Mouse (Mus musculus) intestine, embryonic 15.5 days (tissue): ENCODE measurements around the gene Dync1h1. TPM values are rescaled to one million over a fixed set of nuclear protein-coding genes. Genes with fewer than 3 reads are reported as not detected.
"Not testable (repeated sequence)": the region's sequence is repeated elsewhere in the genome, so short reads cannot be mapped to it uniquely, and the experiment has no call there.

Source experiments
- ATAC-seq: fragments of 200-750 bp; cut with Nextera tagmentation; 2 replicates; pipeline ENCODE4 v1.8.0; 2017; ENCODE audit warnings: moderate TSS enrichment, moderate library complexity
- H3K27ac ChIP-seq: fragments of 300-500 bp; sonication (generic); 2 replicates; pipeline ENCODE4 v1.5.1; 2015; ENCODE audit warnings: mild to moderate bottlenecking, inconsistent platforms
- H3K27me3 ChIP-seq: fragments of 300-500 bp; sonication (generic); replicated peaks from 2 replicates; pipeline ENCODE4 v1.6.1; 2015; ENCODE audit warnings: inconsistent platforms
- H3K36me3 ChIP-seq: fragments of 300-500 bp; sonication (generic); 2 replicates; pipeline ENCODE4 v1.6.1; 2015; ENCODE audit warnings: inconsistent platforms
- H3K4me1 ChIP-seq: fragments of 300-500 bp; sonication (generic); replicated peaks from 2 replicates; pipeline ENCODE4 v1.6.1; 2015; ENCODE audit warnings: inconsistent platforms
- H3K4me2 ChIP-seq: fragments of 300-500 bp; sonication (generic); replicated peaks from 2 replicates; pipeline ENCODE4 v1.6.1; 2015; ENCODE audit warnings: mild to moderate bottlenecking, inconsistent platforms
- H3K4me3 ChIP-seq: fragments of 300-500 bp; sonication (generic); replicated peaks from 2 replicates; pipeline ENCODE4 v1.5.1; 2015; ENCODE audit warnings: inconsistent platforms
- H3K9ac ChIP-seq: fragments of 300-500 bp; sonication (generic); 2 replicates; pipeline ENCODE4 v1.6.1; 2015; ENCODE audit warnings: inconsistent platforms
- H3K9me3 ChIP-seq: fragments of 300-500 bp; sonication (generic); 2 replicates; pipeline ENCODE4 v1.6.1; 2016; ENCODE audit warnings: inconsistent platforms
- WGBS: fragments of 180-500 bp; shearing (Covaris S2); methylation state at CpG from one replicate; pipeline ENCODE4 v1.1.7; 2015; 5-methylcytosine and 5-hydroxymethylcytosine counted together
- polyA plus RNA-seq: library from polyadenylated mRNA; unstranded; fragments of >200 nt; fragmentation: Nextera tagmentation; extraction: Ambion mirVana; gene quantifications from 2 replicates; pipeline ENCODE4 v1.2.1, GENCODE M21; 2015

Gene Dync1h1
- polyA plus RNA-seq, 1 experiment from 2014 or later, result 35.7 TPM

DNA sequence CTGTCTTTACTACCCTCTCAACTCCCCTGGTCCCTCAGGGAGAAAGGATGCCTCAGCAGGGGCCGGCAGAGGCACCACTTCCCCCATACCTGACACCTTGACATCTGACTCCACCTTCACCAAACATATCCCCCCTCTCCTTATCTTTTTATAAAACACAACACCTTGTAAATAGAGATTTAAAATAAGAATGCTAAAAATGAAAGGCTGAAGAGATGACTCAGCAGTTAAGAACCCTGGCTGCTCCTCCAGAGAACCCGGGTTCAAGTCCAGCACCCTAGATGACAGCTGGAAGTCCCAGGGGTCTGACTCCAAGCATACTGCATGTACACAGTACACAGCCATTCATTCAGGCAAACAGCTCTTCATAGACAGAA, 97.9 kb downstream of the Dync1h1 start:
- H3K27ac ChIP-seq, result no peak overlapping the region
- peaks cover 11% of the 10 kb centered on the region; the same call in 1 of the 2 replicates for H3K4me1 ChIP-seq
- no peaks in the 10 kb centered on the region for H3K9me3 ChIP-seq
- H3K4me2 ChIP-seq, result no peak overlapping the region
- no peak overlapping the region for H3K9ac ChIP-seq
- WGBS, result 46% methylated on average over 2 of the region's 2 CpGs
- no peak for ATAC-seq
- no peaks in the 10 kb centered on the region for H3K27me3 ChIP-seq
- H3K4me3 ChIP-seq, result no peak overlapping the region
- peaks cover 4% of the 10 kb centered on the region; the same call in 1 of the 2 replicates for H3K36me3 ChIP-seq

DNA sequence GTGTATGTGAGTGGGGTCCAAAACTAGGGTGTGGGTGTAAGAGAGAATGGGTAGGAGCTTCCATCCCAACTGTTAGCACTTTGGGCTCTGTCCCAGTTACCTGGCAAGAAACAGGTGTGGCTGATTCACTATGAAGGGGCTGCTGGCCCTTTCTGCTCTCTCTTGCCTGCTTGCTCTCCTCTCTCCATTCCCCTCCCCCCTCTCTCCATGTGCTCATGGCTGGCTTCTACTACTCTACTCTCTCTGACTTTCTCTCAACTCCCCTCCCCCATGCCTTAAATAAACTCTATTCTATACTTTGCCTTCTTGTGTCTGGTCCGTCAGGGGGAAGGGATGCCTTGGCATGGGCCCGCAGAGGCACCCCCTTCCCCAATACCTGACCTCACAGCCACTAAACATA, 99.5 kb downstream of the Dync1h1 start:
- 56% methylated on average over 2 of the region's 2 CpGs for WGBS
- Histone ChIP-seq H3K4me1 (peaks cover 5% of the 10 kb centered on the region; the same call in 1 of the 2 replicates), H3K4me2 (no peak overlapping the region), H3K9ac (no peak overlapping the region; the same call in 1 of the 2 replicates), H3K27me3 (no peaks in the 10 kb centered on the region), H3K4me3 (no peak overlapping the region), H3K36me3 (no peaks in the 10 kb centered on the region), H3K9me3 (no peaks in the 10 kb centered on the region), H3K27ac (no peak overlapping the region)
- ATAC-seq, result no peak

DNA sequence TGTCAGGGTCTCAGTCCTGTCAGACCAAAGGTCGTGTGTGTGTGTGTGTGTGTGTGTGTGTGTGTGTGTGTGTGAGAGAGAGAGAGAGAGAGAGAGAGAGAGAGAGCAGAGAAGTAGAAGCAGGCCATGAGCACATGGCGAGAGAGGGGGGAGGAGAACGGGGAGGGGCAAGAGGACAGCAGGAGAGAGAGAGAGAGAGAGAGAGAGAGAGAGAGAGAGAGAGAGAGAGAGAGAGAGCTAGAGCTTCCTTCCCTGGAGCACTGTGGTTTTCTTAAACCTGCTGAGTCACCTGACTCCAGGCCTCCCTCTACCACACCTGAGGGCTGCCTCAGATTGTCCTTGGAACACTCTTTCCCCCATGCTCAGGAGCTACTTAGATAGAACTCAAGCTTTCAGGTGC, 100.1 kb downstream of the Dync1h1 start:
- 26% methylated on average over 3 of the region's 3 CpGs for WGBS
- H3K27me3 ChIP-seq, H3K4me3 ChIP-seq, H3K4me2 ChIP-seq, H3K9me3 ChIP-seq, H3K4me1 ChIP-seq, H3K36me3 ChIP-seq, H3K9ac ChIP-seq: not testable (repeated sequence)
- H3K27ac ChIP-seq, result 0 out of 2 replicates have a peak overlapping the region, but pooled peaks have one; percentile 36
- ATAC-seq, result peak; percentile 54

DNA sequence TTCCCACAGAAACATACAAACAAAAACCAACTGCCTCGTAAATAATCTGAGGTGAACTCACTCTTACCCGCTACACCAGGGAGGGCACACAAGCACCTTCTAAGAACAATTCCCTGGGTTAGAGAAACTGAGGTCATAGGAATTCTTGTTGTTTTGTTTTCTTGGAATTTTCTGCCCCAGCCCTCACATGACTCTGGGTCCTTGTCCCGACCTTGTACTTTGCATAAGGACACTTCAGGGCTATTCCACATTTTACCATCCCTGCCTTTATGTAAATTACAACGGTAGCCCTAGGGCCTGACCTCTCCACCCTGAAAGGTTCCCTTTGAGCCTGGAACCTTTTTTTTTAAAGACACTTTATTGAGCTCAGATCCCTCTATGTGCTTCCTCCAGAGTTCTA, 101.3 kb downstream of the Dync1h1 start, which contains the start of gene Hsp90aa1:
TSS of gene Hsp90aa1 (minus strand) at position 173 of the 400 bp plus-strand sequence.
- no peak within 1 kb of the TSS for H3K4me3 ChIP-seq
- H3K9me3 ChIP-seq, result no peaks in the 10 kb centered on the region
- no peaks in the 10 kb centered on the region for H3K27me3 ChIP-seq
- H3K4me2 ChIP-seq, result no peak within 1 kb of the TSS
- 47% methylated on average over 4 of the region's 4 CpGs for WGBS
- no peaks in the 10 kb centered on the region for H3K36me3 ChIP-seq
- H3K4me1 ChIP-seq, result peaks cover 5% of the 10 kb centered on the region
- 0 out of 2 replicates have a peak within 1 kb of the TSS, but pooled peaks have one; percentile 36 for H3K27ac ChIP-seq
- H3K9ac ChIP-seq, result no peak within 1 kb of the TSS; the same call in 1 of the 2 replicates
- no peak for ATAC-seq

DNA sequence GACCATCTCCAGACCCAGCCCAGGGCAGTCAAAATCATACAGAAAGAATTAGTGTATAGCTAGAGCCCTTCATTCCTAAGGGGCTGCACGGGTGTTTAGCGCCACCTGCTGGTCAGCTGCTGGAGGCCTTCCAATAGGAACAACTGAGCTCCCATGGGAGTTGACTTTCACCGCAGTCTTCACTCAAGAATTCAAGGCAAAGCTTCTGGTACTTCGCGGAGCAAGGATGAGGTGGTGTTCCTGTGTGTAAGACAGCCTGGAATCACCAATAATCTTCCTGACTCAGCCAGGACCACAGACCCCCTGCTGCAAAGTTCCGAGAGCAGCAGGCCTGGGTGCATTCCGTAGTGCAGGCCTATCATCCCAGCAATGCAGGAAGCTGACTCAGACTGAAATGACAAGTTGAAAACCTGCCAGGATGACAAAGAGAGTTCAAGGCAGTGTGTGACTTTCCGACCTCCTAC, 101.8 kb downstream of the Dync1h1 start:
- H3K36me3 ChIP-seq, result no peaks in the 10 kb centered on the region
- H3K9ac ChIP-seq, result no peak overlapping the region
- no peaks in the 10 kb centered on the region for H3K27me3 ChIP-seq
- H3K4me1 ChIP-seq, result peaks cover 5% of the 10 kb centered on the region
- H3K27ac ChIP-seq, result no peak overlapping the region
- no peak overlapping the region for H3K4me3 ChIP-seq
- H3K4me2 ChIP-seq, result no peak overlapping the region
- peak; percentile 65 for ATAC-seq
- WGBS, result 29% methylated on average over 8 of the region's 8 CpGs
- H3K9me3 ChIP-seq, result no peaks in the 10 kb centered on the region

DNA sequence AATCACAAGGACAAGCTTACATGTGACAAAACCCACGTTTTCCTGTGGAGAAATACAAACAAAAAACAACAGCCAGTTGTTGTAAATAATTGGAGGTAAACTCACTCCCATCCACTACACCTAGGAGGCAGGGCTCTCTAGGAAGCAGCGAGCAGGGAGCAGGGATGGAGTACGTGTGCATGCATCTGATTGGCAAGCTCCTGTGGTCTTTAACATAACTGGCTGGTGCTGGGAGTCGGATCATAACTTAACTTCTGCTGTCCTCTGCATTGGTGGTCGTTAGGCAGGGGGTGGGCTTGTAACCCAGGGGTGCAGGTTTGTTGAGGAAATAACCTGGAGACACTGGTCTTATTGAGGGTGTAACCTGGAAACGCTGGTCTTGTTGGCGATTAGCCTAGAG, 102.4 kb downstream of the Dync1h1 start:
- 73% methylated on average over 7 of the region's 7 CpGs for WGBS
- H3K27ac ChIP-seq, result no peak overlapping the region
- no peaks in the 10 kb centered on the region for H3K36me3 ChIP-seq
- H3K27me3 ChIP-seq, result no peaks in the 10 kb centered on the region
- no peak overlapping the region for H3K4me2 ChIP-seq
- no peak overlapping the region for H3K9ac ChIP-seq
- H3K4me3 ChIP-seq, result no peak overlapping the region
- peaks cover 4% of the 10 kb centered on the region for H3K4me1 ChIP-seq
- H3K9me3 ChIP-seq, result no peaks in the 10 kb centered on the region
- ATAC-seq, result no peak

DNA sequence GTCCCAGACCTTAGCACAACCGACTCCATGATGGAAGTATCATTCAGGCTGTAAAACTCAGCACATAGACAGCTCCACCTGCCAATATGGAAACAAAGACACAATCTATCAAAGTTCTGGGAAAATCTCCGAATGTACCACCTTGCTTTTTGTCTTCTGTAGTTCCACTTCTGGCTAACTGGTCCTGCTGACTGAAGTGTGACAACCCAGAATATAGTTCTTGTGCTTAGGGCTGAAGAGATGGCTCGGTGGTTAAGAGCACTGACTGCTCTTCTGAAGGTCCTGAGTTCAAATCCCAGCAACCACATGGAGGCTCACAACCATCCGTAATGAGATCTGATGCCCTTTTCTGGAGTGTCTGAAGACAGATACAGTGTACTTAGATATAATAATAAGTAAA, 104.2 kb downstream of the Dync1h1 start:
- H3K9ac ChIP-seq, H3K4me1 ChIP-seq, H3K4me2 ChIP-seq, H3K36me3 ChIP-seq, H3K27me3 ChIP-seq, H3K9me3 ChIP-seq, H3K27ac ChIP-seq, H3K4me3 ChIP-seq, ATAC-seq: not testable (repeated sequence)
- 93% methylated on average over 4 of the region's 4 CpGs for WGBS

DNA sequence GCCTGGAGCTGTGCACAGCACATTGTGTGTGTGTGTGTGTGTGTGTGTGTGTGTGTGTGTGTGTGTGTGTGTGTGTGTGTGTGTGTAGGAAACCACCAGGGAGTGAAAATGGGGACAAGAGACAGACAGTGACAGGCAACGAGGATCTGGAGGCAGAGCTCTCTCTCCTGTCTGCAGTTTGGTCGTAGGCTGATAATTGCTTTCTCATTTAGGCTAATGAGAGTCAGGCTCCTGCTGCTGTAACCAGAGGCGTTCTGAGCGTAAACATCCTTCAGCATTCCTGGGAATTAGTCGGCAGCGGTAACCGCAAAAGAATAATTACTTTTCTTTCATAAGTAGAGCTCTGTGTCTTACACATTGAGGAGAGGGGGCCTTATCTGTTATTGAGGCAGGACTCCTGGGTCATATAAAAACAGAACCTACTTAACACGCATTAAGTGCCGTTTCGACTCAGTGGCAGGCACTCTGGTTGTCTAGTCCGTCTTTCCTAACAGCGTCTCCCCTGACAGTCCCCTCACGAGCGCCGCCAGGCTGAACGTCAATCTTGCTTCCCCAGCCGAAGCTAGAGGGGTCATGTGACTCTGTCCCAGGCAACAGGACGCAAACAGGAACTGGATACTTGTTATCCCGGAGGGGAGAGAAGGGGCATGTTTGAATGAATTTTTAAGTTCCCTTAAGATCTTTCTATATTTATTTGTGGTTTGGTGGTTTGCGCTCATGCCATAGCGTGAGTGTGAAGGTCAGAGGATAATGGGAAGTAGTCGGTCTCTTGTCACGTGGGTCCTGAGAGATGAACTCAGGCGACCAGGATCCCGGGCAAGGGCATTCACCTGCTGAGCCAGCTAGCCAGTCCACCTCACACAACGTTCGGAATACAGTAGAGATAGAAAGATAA, 105.3 kb downstream of the Dync1h1 start:
- no peaks in the 10 kb centered on the region for H3K9me3 ChIP-seq
- peak overlapping the region; percentile 5 for H3K9ac ChIP-seq
- H3K4me3 ChIP-seq, result peak overlapping the region; percentile 21
- peak overlapping the region; percentile 74 for H3K4me2 ChIP-seq
- ATAC-seq, result peak; percentile 83
- 3% methylated on average over 27 of the region's 27 CpGs for WGBS
- no peaks in the 10 kb centered on the region for H3K27me3 ChIP-seq
- peak overlapping the region; percentile 51; the same call in 1 of the 2 replicates for H3K27ac ChIP-seq
- H3K36me3 ChIP-seq, result no peaks in the 10 kb centered on the region
- H3K4me1 ChIP-seq, result peaks cover 3% of the 10 kb centered on the region

DNA sequence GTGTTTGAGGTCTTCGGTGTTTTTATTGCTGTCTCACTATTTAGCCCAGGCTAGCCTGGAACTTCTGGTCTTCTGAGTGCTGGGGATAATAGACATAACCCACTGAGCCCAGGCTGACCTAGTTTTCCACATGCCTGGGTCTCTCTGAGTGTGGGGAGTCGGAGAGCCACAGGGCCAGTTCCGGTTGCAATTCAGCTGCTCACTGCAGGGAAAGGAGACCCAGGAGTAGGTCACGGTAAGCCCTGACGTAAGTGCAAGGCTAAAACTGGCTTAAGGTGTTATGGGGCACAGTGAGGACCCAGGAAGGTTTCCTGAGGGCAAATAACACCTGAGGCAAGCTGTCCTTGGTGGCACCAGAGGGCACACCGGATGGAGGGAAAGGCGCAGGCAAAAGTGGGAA, 106.2 kb downstream of the Dync1h1 start:
- Histone ChIP-seq H3K27ac (no peak overlapping the region), H3K4me3 (no peak overlapping the region), H3K4me1 (peaks cover 3% of the 10 kb centered on the region; the same call in 1 of the 2 replicates), H3K9ac (no peak overlapping the region), H3K27me3 (no peaks in the 10 kb centered on the region), H3K36me3 (no peaks in the 10 kb centered on the region), H3K4me2 (no peak overlapping the region), H3K9me3 (no peaks in the 10 kb centered on the region)
- no peak for ATAC-seq
- WGBS, result 88% methylated on average over 7 of the region's 7 CpGs

DNA sequence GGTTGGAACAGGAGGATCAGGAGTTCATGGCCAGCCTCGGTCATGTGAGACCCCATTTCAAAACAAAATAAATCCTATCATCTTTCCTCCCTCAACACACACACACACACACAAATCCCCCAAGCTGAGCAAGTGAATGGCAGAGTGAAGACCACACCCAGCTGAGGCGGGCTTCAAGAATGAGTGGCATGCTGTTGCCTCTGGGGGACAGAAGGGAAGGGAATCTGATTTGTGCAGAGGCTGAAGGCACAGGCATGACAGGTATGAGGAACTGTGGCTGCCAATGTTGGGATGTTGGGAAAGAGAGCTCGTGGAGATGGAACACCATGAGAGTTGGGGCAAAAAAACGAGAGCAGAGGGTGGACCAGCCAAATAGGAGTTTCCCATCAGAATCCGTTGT, 110.0 kb downstream of the Dync1h1 start:
- no peak overlapping the region for H3K9ac ChIP-seq
- no peak for ATAC-seq
- no peaks in the 10 kb centered on the region for H3K36me3 ChIP-seq

DNA sequence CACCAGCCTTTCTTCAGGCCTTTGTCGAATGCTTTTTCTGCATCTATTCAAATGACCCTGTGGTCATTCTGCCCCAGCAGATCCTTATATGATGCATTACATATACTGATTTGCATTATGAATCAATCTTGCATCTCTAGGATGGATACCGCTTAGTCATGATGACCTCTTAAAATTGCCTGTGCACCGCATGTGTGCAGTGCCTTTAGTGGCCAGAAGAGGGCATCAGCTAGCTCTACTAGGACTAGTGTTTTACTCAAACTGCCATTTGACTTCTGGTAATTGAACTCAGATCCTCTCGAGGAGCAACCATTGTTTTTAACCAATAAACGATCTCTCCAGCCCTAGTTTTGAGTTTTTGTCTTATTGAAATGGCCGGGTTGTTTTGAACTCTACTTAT, 112.5 kb downstream of the Dync1h1 start:
- no peaks in the 10 kb centered on the region for H3K4me1 ChIP-seq
- H3K4me3 ChIP-seq, result no peak overlapping the region
- no peaks in the 10 kb centered on the region for H3K9me3 ChIP-seq
- no peak overlapping the region for H3K27ac ChIP-seq
- no peak overlapping the region for H3K4me2 ChIP-seq
- no peak overlapping the region for H3K9ac ChIP-seq
- ATAC-seq, result no peak
- WGBS, result 94% methylated on average over 6 of the region's 6 CpGs
- H3K36me3 ChIP-seq, result no peaks in the 10 kb centered on the region
- H3K27me3 ChIP-seq, result no peaks in the 10 kb centered on the region

More for the DNA sequence above, 110.0 kb downstream of the Dync1h1 start:
- Histone ChIP-seq H3K4me1 (no peaks in the 10 kb centered on the region; the same call in 1 of the 2 replicates), H3K4me3 (no peak overlapping the region), H3K9me3 (no peaks in the 10 kb centered on the region), H3K27ac (no peak overlapping the region), H3K4me2 (no peak overlapping the region), H3K27me3 (no peaks in the 10 kb centered on the region)
- 55% methylated on average over 5 of the region's 5 CpGs for WGBS

DNA sequence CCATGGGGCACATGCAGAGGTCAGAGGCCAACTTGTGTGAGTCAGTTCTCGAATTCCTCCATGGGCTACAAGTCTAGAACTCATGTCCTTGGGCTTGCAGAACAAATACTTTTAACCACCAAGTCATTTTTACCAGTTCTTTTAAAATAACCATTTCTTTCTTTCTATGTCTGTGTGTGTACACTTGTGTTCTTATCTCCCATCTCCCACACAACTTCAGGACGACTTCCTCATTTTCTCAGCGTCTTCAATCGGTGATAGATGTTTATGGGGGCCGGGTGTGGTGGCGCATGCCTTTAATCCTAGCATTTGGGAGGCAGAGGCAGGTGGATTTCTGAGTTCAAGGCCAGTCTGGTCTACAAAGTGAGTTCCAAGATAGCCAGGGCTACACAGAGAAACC, 113.0 kb downstream of the Dync1h1 start:
- 84% methylated on average over 6 of the region's 6 CpGs for WGBS
- H3K36me3 ChIP-seq, result no peaks in the 10 kb centered on the region
- H3K4me1 ChIP-seq, result no peaks in the 10 kb centered on the region
- H3K4me2 ChIP-seq, result no peak overlapping the region
- H3K9me3 ChIP-seq, result no peaks in the 10 kb centered on the region
- H3K4me3 ChIP-seq, result no peak overlapping the region
- H3K9ac ChIP-seq, result no peak overlapping the region
- no peak for ATAC-seq
- no peak overlapping the region for H3K27ac ChIP-seq
- peaks cover 1% of the 10 kb centered on the region; the same call in 1 of the 2 replicates for H3K27me3 ChIP-seq
